Mouse (Mus musculus): ENCODE measurements at regions not wholly inside any gene's neighbourhood (a gene's known extent, or its start where the extent isn't known, plus 50 kb on each side); places are given as distances from the start of the nearest gene placed in this dataset.

DNA sequence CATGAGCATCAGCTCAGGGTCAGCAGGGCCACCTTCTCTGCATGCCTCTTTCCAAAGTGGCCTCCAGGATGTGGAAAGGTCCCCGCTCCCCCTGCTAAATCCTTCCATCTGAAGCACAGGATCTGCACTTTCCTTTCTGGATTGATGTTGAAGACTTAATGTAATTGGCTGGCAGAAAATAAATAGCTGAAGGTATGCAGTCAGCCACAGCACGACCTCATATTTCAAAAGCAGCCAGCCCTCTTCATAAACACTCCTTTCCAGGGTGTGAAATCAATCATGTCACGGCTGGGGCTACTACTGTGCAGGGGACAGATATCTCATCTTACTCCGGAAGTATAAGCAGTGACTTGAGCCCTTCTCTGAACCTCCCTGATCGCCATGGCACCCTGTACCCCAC, 132.9 kb upstream of the Tsc22d1 start:
- TF ChIP-seq TAL1 (IDR thresholded peaks at IDR 0.05; ENCODE audit: low read length) (no peak), CTCF (IDR thresholded peaks at IDR 0.05 in 2 of 3, conservative IDR thresholded peaks at IDR 0.05 in 1 of 3; ENCODE audit: control insufficient read depth in 1 of 3, insufficient read depth in 1 of 3, low read depth in 2 of 3, low read length in 3 of 3, poor library complexity in 1 of 3, severe bottlenecking in 1 of 3) (no peak), RAD21 (IDR thresholded peaks at IDR 0.05; ENCODE audit: low read depth, low read length) (no peak), GATA1 (IDR thresholded peaks at IDR 0.05; ENCODE audit: low read depth, low read length) (no peak), RCOR1 (IDR thresholded peaks at IDR 0.05; ENCODE audit: low read depth, low read length) (no peak), KAT2A (conservative IDR thresholded peaks at IDR 0.05; ENCODE audit: low read depth, low read length) (no peak), MAFK (IDR thresholded peaks at IDR 0.05; ENCODE audit: borderline replicate concordance, low read depth, low read length) (no peak)
